Mouse (Mus musculus) brown adipose tissue, adult 24 weeks (tissue): ENCODE measurements around the gene Plac8. TPM values are rescaled to one million over a fixed set of nuclear protein-coding genes. Genes with fewer than 3 reads are reported as not detected.

Experiments used
- H3K27ac ChIP-seq: fragments of 200-500 bp; replicated peaks from 2 replicates; pipeline ENCODE4 v1.5.1; 2012; ENCODE audit warnings: low read depth, mild to moderate bottlenecking, low read length
- H3K4me1 ChIP-seq: fragments of 200-500 bp; 2 replicates; pipeline ENCODE4 v1.6.1; 2012; ENCODE audit warnings: low read length, mixed read lengths; ENCODE audit not compliant: control insufficient read depth, insufficient read depth, insufficient read length
- H3K4me3 ChIP-seq: fragments of 200-500 bp; 2 replicates; pipeline ENCODE4 v1.5.1; 2012; ENCODE audit warnings: low read depth, mild to moderate bottlenecking, low read length, moderate library complexity; ENCODE audit not compliant: insufficient read depth
- polyA plus RNA-seq: library from polyadenylated mRNA; stranded (reverse); fragments of >200 nt; gene quantifications from 2 replicates; pipeline ENCODE4 v1.2.4, GENCODE M21; 2012; ENCODE audit not compliant: missing spikeins, insufficient read depth, insufficient read length

Plac8 gene
- polyA plus RNA-seq, 1 experiment: 2.9 TPM

DNA sequence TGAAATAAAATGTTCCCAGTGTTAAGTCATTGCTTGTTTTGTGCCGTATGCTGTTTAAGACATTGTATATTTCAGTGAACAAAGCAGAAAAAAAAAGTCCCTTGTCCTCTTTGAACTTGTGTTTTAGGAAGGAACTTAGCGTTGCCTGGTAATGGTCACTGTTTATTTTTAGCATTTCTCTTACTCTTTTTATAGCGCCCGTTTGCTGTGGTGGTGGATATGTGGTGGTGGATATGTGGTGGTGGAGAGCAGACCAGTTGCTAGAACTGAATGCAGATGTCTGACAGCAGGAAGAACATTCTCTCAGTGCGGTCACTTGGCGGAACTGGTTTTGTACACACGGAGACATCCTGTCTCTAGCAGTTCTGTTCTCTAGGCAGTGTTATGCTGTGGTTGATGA, 45.9 kb downstream of the Plac8 start:
- Histone ChIP-seq H3K27ac (no peak overlapping the region), H3K4me3 (no peak overlapping the region)

GRCm38 (mm10) chr5:100525620-100526019, 46.4 kb downstream of the Plac8 start:
- no peaks in the 10 kb centered on the region for H3K4me1 ChIP-seq
- no peak overlapping the region for H3K27ac ChIP-seq
- no peak overlapping the region for H3K4me3 ChIP-seq

More for the DNA sequence above, 45.9 kb downstream of the Plac8 start:
- H3K4me1 ChIP-seq: no peaks in the 10 kb centered on the region

DNA sequence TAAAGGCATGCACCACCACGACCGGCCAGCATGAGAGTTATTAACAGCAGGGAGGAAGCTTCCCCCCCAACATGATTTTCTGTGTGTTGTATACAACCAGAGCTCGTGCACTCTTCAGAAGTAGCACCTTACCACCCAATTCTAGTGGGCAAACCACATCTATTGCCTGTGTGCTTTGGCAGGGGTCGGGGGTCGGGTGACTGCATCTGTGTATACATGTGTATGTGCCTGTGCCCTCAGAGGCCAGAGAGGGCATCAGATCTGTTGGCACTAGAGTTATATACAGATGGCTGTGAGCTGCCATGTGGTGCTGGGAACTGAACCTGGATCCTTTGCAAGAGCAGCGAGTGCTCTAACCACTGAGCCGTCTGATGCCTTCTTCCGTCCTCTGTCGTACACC, 47.1 kb downstream of the Plac8 start:
- no peaks in the 10 kb centered on the region for H3K4me1 ChIP-seq

DNA sequence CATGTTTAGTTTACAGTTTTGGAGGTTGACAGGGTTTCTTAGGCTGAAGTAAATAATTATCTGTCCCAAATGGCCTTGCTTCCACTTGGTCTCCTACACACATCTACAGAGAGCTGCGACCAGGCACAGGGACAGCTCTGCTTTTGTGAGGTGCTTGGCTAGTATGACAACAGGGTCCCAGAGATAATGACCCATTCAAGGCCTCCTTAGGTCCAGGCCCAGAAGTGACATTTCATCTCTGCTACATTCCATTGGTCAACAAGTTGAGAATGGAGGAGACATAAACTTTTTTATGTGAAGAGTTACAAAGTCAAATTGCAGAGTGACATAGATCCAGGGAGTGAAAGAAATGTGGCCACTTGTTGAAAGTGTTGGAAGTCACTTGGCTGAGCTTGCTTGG, 48.7 kb downstream of the Plac8 start:
- no peak overlapping the region for H3K27ac ChIP-seq
- H3K4me3 ChIP-seq: no peak overlapping the region
- H3K4me1 ChIP-seq: no peaks in the 10 kb centered on the region; the same call in none of the 2 replicates

More for the DNA sequence above, 47.1 kb downstream of the Plac8 start:
- Histone ChIP-seq H3K4me3 (no peak overlapping the region), H3K27ac (no peak overlapping the region)

DNA sequence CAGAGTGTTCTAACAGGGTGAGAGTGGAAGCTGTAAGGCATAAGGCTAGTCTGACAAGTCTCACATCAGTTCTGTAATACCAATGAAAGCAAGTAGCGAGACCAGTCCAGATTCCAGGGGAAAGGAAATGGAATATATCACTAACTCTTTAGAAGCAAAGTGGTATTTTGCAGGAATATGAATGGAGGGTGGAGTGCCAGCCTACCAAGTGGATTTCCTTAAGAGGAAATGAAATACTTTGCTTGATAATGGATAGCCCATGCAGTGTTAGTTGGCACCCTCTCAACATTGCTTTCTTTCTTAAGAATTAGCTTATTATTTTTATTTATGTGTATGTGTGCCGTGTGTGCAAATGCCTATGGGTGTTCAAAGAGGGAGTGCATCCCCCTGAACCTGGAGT, 51.8 kb downstream of the Plac8 start:
- Histone ChIP-seq H3K4me3 (no peak overlapping the region), H3K27ac (no peak overlapping the region), H3K4me1 (no peaks in the 10 kb centered on the region; the same call in none of the 2 replicates)

GRCm38 (mm10) chr5:100519027-100519411, 53.0 kb downstream of the Plac8 start:
- Histone ChIP-seq H3K27ac (no peak overlapping the region), H3K4me3 (peak overlapping the region; percentile 76), H3K4me1 (no peaks in the 10 kb centered on the region; the same call in none of the 2 replicates)

- H3K4me3 ChIP-seq: peak within 1 kb of the TSS; percentile 76
- no peaks in the 10 kb centered on the region; the same call in none of the 2 replicates for H3K4me1 ChIP-seq
- peak within 1 kb of the TSS; percentile 52 for H3K27ac ChIP-seq
These were observed 53.7 kb downstream of the Plac8 start, which contains the start of gene Cops4 for GRCm38 (mm10) chr5:100518049-100519026. TSS of gene Cops4 (plus strand) at chr5:100518309.

DNA sequence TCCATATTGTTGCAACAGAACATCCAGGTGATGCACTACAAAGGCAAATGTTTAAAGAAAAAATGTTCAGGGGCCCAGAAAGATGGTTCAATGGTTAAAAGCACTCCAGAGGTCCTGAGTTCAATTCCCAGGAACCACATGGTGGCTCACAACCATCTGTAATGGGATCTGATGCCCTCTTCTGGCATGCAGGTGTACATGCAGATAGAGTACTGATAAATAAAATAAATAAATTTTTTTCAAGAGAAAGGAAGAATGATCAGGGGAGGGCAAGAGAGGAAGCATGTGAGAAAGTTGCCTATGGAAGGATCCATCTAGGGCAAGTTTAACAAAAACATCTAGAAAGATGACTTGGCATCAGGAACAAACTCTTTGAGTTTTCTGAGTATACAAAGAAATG, 59.5 kb downstream of the Plac8 start:
- no peak overlapping the region for H3K4me3 ChIP-seq
- H3K4me1 ChIP-seq: no peaks in the 10 kb centered on the region
- H3K27ac ChIP-seq: no peak overlapping the region

DNA sequence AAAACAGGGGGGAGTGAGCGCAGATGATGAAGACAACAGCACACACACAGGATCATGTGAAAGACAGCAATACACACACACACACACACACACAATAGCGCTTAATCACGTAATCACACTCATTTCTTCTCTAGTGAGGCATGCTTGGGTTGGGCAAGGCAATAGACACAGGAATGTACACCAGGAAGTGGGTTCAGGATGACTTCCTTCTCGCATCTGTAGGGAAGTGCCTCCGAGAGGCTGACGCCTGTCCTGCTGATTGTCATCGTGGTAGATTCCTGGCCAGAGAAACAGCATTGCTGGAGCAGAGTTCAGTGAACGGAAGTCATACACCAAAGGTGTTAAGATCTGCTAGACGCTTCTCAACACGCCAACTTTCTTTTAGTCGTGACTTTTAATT, 62.8 kb downstream of the Plac8 start:
- 0 out of 2 replicates have a peak overlapping the region, but pooled peaks have one; percentile 6 for H3K27ac ChIP-seq
- H3K4me1 ChIP-seq: no peaks in the 10 kb centered on the region
- H3K4me3 ChIP-seq: no peak overlapping the region

Other genes with a start within 250 kb of the Plac8 start
- 85.1 and 89.8 TPM in 2 replicates for gene Sec31a, start 156.0 kb downstream of the Plac8 start, polyA plus RNA-seq
- 3.7 and 5.3 TPM in 2 replicates for gene Lin54, start 71.6 kb downstream of the Plac8 start, polyA plus RNA-seq
- 50.0 and 61.2 TPM in 2 replicates for gene Cops4, start 53.9 kb downstream of the Plac8 start, polyA plus RNA-seq
- gene Coq2, start 102.9 kb upstream of the Plac8 start, polyA plus RNA-seq: 66.5 and 77.7 TPM in 2 replicates
- 1.1 and 1.7 TPM in 2 replicates for gene Hpse, start 147.5 kb upstream of the Plac8 start, polyA plus RNA-seq
- 3.3 and 6.6 TPM in 2 replicates for gene Helq, start 226.4 kb upstream of the Plac8 start, polyA plus RNA-seq
- gene Mrps18c, start 226.4 kb upstream of the Plac8 start, polyA plus RNA-seq: 249 and 287 TPM in 2 replicates
- 9.3 and 11.9 TPM in 2 replicates for gene Abraxas1, start 248.7 kb upstream of the Plac8 start, polyA plus RNA-seq